In the genomic region with DNA sequence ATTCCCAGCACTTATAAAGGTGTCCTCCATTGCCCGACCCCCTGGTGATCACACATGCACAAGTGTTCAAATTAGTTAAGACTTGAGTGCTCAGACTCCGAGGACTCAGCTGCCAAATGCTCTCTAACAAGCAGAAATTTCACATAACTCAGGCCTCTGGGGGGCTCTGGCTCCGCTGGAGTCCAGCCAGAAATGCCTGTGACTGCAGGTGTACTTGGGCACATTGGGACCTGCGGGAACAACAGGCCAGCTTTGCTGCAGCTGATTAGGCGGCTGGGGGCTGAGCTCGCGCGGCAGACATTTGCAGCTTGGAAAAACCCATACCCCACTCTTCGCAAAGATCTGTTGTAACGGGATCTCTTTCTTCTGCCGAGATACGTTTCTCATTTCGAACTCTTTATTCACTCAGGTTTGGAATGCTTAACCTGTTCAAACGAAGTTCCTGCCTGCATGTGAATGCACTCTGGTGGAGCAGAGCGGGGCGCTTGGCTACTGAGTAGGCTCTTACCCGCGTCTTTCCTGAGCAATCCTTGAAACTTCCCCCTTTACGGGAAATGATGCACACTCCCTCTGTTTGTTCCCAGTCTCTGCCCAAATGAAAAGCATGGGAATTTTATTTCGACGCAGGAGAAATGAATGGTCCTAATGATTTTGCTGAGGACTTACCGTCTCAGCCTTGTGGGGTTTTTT, we compare ENCODE assay signal across 8 mouse cellular contexts. TPM values are rescaled to one million over a fixed set of nuclear protein-coding genes. Genes with fewer than 3 reads are reported as not detected.
A peak's percentile ranks its signal among the peaks of the same experiment; 100 is the strongest.
DNase-seq lines count a peak whose midpoint lies in the region; ATAC-seq lines count a peak whose summit lies in the region.

No protein-coding gene starts in this region.

- no peaks in the 10 kb centered on the region for H3K36me3 ChIP-seq in forebrain, embryonic 12.5 days (replicated peaks)
- no peaks in the 10 kb centered on the region for H3K36me3 ChIP-seq in liver, embryonic 12.5 days

- 0 out of 2 replicates have a peak overlapping the region, but pooled peaks have one; percentile 11 for H3K4me3 ChIP-seq in forebrain, embryonic 12.5 days (replicated peaks)
- peak overlapping the region; percentile 21 for H3K4me3 ChIP-seq in liver, embryonic 12.5 days

- H3K4me1 ChIP-seq in forebrain, embryonic 12.5 days: peaks cover 19% of the 10 kb centered on the region
- peaks cover 41% of the 10 kb centered on the region for H3K4me1 ChIP-seq in liver, embryonic 12.5 days

- no peak for ATAC-seq in forebrain, embryonic 12.5 days (ENCODE audit: low FRiP score)
- ATAC-seq in liver, embryonic 12.5 days: no peak
- ATAC-seq in erythroblast, adult 5-6 weeks (replicated peaks; ENCODE audit: low FRiP score, poor library complexity, severe bottlenecking): no peak

- peak; percentile 39 for DNase-seq in adrenal gland, postnatal 25 days
- no peak for DNase-seq in adrenal gland, postnatal 36 days
- DNase-seq in ES-CJ7 (ENCODE audit: low read depth, low spot score): peak; percentile 77
- peak; percentile 20 for DNase-seq in induced T-regulatory cell, adult 2 months (ENCODE audit: low read depth)
- DNase-seq in retina, postnatal 1 day: peak; percentile 60

- peak overlapping the region; percentile 45 for H3K4me2 ChIP-seq in forebrain, embryonic 12.5 days
- H3K4me2 ChIP-seq in liver, embryonic 12.5 days: peak overlapping the region; percentile 50

- no peak overlapping the region for H3K27ac ChIP-seq in forebrain, embryonic 12.5 days
- no peak overlapping the region for H3K27ac ChIP-seq in liver, embryonic 12.5 days

- H3K9me3 ChIP-seq in forebrain, embryonic 12.5 days: no peaks in the 10 kb centered on the region
- no peaks in the 10 kb centered on the region for H3K9me3 ChIP-seq in liver, embryonic 12.5 days (replicated peaks)

- no peak overlapping the region for H3K9ac ChIP-seq in forebrain, embryonic 12.5 days
- H3K9ac ChIP-seq in liver, embryonic 12.5 days: 0 out of 2 replicates have a peak overlapping the region, but pooled peaks have one; percentile 4

- 11% methylated on average over 22 of the region's 22 CpGs for WGBS in forebrain, embryonic 12.5 days
- 17% methylated on average over 22 of the region's 22 CpGs for WGBS in liver, embryonic 12.5 days (ENCODE audit: insufficient replicate concordance)

- H3K27me3 ChIP-seq in forebrain, embryonic 12.5 days: peaks cover 22% of the 10 kb centered on the region
- peaks cover 35% of the 10 kb centered on the region for H3K27me3 ChIP-seq in liver, embryonic 12.5 days (replicated peaks)

RNA-seq across cellular contexts. Expression of a gene that starts 3.0 kb away (rescaled TPM):
- total RNA-seq in adrenal gland, postnatal 25 days (2021): 31.4 and 52.7 TPM in 2 replicates
- 10 to 100 TPM; 28.8 to 39.5 TPM for total RNA-seq in adrenal gland, postnatal 36 days (2021)
- polyA plus RNA-seq in forebrain, embryonic 12.5 days (2016; fragmentation: Nextera tagmentation; extraction: Ambion mirVana): 6.9 and 8.9 TPM in 2 replicates
- polyA plus RNA-seq in liver, embryonic 12.5 days (2016; fragmentation: Nextera tagmentation; extraction: Ambion mirVana): 3.5 and 4.1 TPM in 2 replicates
- total RNA-seq in erythroblast, adult 5-6 weeks (2015; ENCODE audit: low replicate concordance): 2.1 and 4.2 TPM in 2 replicates
- 1.7 and 2.9 TPM in 2 replicates for total RNA-seq in erythroblast, adult 5-6 weeks (2017; ENCODE audit: low replicate concordance)

RNA-seq across cellular contexts. Expression of a gene that starts 39.1 kb away (rescaled TPM):
- total RNA-seq in adrenal gland, postnatal 25 days (2021): 39.6 and 47.2 TPM in 2 replicates
- total RNA-seq in adrenal gland, postnatal 36 days (2021): 10 to 100 TPM; 48.7 to 50.6 TPM
- 59.4 and 59.6 TPM in 2 replicates for polyA plus RNA-seq in forebrain, embryonic 12.5 days (2016; fragmentation: Nextera tagmentation; extraction: Ambion mirVana)
- polyA plus RNA-seq in liver, embryonic 12.5 days (2016; fragmentation: Nextera tagmentation; extraction: Ambion mirVana): 69.5 and 73.2 TPM in 2 replicates
- total RNA-seq in erythroblast, adult 5-6 weeks (2015; ENCODE audit: low replicate concordance): 12.7 and 22.6 TPM in 2 replicates
- total RNA-seq in erythroblast, adult 5-6 weeks (2017; ENCODE audit: low replicate concordance): 5.4 and 9.1 TPM in 2 replicates

Comparison
In these comparisons a context has a peak if more than half of its experiments do, and no peak if none do; other contexts are left out.
1. DNase-seq: peak in adrenal gland, postnatal 25 days (single experiment), ES-CJ7 (single experiment), induced T-regulatory cell, adult 2 months (single experiment) and retina, postnatal 1 day (single experiment); none in adrenal gland, postnatal 36 days (0 of 2).